Mouse (Mus musculus): ENCODE data around the gene Olfr896-ps1. TPM values are rescaled to one million over a fixed set of nuclear protein-coding genes. Genes with fewer than 3 reads are reported as not detected.

The Olfr896-ps1 gene
- total RNA-seq (2021): not detected
- long read RNA-seq, experiment 1: 0 reads
- long read RNA-seq, experiment 2: 0 reads

GRCm38 (mm10) chr9:38290807-38291206, at the start of gene Olfr896-ps1:
TSS of gene Olfr896-ps1 (plus strand) at chr9:38291107.
- no peak for DNase-seq

DNA sequence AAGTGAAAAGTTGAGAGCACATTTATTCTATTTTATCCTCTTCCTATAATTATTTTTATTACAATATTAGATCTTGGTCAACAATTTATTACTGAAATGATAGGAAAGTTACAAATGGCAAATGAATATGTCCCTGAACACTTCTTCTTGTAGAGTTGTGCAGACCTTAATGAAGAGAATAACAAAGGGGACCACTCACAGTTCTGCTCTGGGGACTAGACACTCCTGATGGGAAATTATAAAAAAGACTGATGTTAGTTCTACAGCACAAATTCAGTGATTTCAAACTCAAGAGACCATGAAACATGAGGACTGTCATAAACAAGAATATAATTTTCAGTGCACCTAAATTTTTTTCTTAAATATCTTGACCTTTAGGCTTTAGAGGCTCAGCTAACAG, 38.4 kb upstream of the Olfr896-ps1 start, which contains the start of gene Olfr143:
Gene Olfr143 (plus strand): TSS at position 301 of the 400 bp plus-strand sequence.
- DNase-seq: no peak

GRCm38 (mm10) chr9:38267551-38267950, 23.4 kb upstream of the Olfr896-ps1 start, which contains the start of gene Olfr895:
TSS of gene Olfr895 (plus strand) at chr9:38267851.
- DNase-seq: no peak

DNA sequence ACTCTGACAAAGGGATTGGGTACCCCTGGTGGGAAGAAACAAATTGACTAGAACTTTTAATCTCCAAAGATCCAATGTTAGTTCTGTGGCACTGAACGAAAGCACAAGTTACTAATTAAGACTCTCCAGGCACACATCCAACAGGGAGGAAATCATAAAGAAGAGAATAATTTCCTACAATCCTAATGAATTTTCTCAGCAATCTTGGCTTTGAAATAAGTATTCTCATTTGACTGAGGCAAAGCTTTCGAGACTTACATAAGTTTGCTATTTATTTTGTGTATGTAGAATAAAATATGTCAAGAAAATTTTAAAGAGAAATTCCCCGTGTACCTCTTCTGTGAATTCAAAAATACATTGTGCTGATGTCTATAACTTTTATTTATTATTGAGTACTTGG, 37.9 kb downstream of the Olfr896-ps1 start, which contains the start of gene Olfr25:
Gene Olfr25 (plus strand): TSS at position 301 of the 400 bp plus-strand sequence.
- no peak for DNase-seq

Other genes with a start within 250 kb of the Olfr896-ps1 start
- gene Olfr884, start 244.6 kb upstream of the Olfr896-ps1 start, total RNA-seq (2021): not detected
- not detected for gene Olfr885, start 229.8 kb upstream of the Olfr896-ps1 start, total RNA-seq (2021)
- gene Olfr887, start 207.0 kb upstream of the Olfr896-ps1 start, total RNA-seq (2021): not detected
- not detected for gene Olfr888, start 183.0 kb upstream of the Olfr896-ps1 start, total RNA-seq (2021)
- gene Olfr889, start 175.9 kb upstream of the Olfr896-ps1 start, total RNA-seq (2021): not detected
- gene Olfr890, start 148.6 kb upstream of the Olfr896-ps1 start, total RNA-seq (2021): not detected
- not detected for gene Olfr891, start 110.3 kb upstream of the Olfr896-ps1 start, total RNA-seq (2021)
- gene Olfr893, start 82.7 kb upstream of the Olfr896-ps1 start, total RNA-seq (2021): not detected
- gene Olfr894, start 73.1 kb upstream of the Olfr896-ps1 start, total RNA-seq (2021): not detected
- gene Olfr143, start 38.3 kb upstream of the Olfr896-ps1 start, total RNA-seq (2021): not detected
- gene Olfr895, start 23.3 kb upstream of the Olfr896-ps1 start, total RNA-seq (2021): not detected
- not detected for gene Olfr25, start 38.0 kb downstream of the Olfr896-ps1 start, total RNA-seq (2021)
- gene Olfr898, start 57.3 kb downstream of the Olfr896-ps1 start, total RNA-seq (2021): not detected
- gene Olfr250, start 75.8 kb downstream of the Olfr896-ps1 start, total RNA-seq (2021): not detected
- gene Olfr251, start 86.0 kb downstream of the Olfr896-ps1 start, total RNA-seq (2021): not detected
- not detected for gene Olfr147, start 110.6 kb downstream of the Olfr896-ps1 start, total RNA-seq (2021)
- gene Olfr901, start 138.3 kb downstream of the Olfr896-ps1 start, total RNA-seq (2021): not detected
- gene Olfr902, start 156.5 kb downstream of the Olfr896-ps1 start, total RNA-seq (2021): not detected
- gene Olfr904, start 172.0 kb downstream of the Olfr896-ps1 start, total RNA-seq (2021): not detected
- not detected for gene Olfr905, start 180.0 kb downstream of the Olfr896-ps1 start, total RNA-seq (2021)
- gene Olfr906, start 196.0 kb downstream of the Olfr896-ps1 start, total RNA-seq (2021): not detected
- not detected for gene Olfr907, start 204.7 kb downstream of the Olfr896-ps1 start, total RNA-seq (2021)
- not detected for gene Olfr911-ps1, start 230.5 kb downstream of the Olfr896-ps1 start, total RNA-seq (2021)
- gene Olfr910, start 246.7 kb downstream of the Olfr896-ps1 start, total RNA-seq (2021): not detected